Mouse (Mus musculus): ENCODE results near the gene Nfib.
"Not testable (repeated sequence)": the region's sequence is repeated elsewhere in the genome, so short reads cannot be mapped to it uniquely, and the experiment has no call there.

The Nfib gene

DNA sequence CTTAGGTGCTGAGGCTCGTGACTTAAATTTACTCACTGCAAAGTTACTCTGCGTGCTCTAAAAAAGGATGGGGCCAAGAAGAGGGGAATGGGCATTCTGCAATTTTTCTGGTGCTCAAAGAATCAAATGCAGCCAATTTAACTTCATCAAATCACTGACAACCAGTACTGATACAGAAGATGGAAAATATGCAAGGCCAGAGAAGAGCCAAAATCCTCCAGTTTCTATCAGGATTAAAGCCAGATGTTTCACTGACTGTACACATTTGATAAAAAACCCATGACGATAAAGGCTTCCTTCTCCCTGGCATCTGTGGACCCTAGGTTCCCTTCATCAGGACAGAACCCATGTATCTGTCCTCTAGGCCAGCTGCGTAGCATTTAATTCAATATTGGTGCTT, 433.5 kb downstream of the Nfib start:
- no peak for DNase-seq (ENCODE audit: extremely low spot score, low read depth, low spot score)

- no peak for DNase-seq (ENCODE audit: extremely low spot score, low read depth, low spot score)
Measured at GRCm38 (mm10) chr4:82271547-82271946, 434.0 kb downstream of the Nfib start.

GRCm38 (mm10) chr4:82267832-82268778, 437.4 kb downstream of the Nfib start:
- no peak for DNase-seq (ENCODE audit: extremely low spot score, low read depth, low spot score)

- DNase-seq (ENCODE audit: extremely low spot score, low read depth, low spot score): no peak
Measured at GRCm38 (mm10) chr4:82266066-82266619, 439.4 kb downstream of the Nfib start.

DNA sequence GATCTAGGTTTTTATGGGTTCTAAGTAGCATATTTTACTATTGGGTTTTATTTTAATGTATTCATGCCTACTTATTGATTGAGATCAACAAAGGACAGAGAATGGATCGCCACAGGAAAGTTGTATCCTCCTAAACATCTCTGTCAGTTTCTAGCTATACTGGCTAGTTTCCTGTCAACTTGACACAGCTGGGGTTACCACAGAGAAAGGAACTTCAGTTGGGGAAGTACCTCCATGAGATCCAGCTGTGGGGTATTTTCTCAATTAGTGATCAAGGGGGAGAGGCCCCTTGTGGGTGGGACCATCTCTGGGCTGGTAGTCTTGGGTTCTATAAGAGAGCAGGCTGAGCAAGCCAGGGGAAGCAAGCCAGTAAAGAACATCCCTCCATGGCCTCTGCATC, 447.0 kb downstream of the Nfib start:
- not testable (repeated sequence) for DNase-seq (ENCODE audit: extremely low spot score, low read depth, low spot score)

GRCm38 (mm10) chr4:82252054-82252453, 453.5 kb downstream of the Nfib start:
- DNase-seq (ENCODE audit: extremely low spot score, low read depth, low spot score): no peak

- no peak for DNase-seq (ENCODE audit: extremely low spot score, low read depth, low spot score)
Measured at GRCm38 (mm10) chr4:82250355-82250659, 455.2 kb downstream of the Nfib start.

DNA sequence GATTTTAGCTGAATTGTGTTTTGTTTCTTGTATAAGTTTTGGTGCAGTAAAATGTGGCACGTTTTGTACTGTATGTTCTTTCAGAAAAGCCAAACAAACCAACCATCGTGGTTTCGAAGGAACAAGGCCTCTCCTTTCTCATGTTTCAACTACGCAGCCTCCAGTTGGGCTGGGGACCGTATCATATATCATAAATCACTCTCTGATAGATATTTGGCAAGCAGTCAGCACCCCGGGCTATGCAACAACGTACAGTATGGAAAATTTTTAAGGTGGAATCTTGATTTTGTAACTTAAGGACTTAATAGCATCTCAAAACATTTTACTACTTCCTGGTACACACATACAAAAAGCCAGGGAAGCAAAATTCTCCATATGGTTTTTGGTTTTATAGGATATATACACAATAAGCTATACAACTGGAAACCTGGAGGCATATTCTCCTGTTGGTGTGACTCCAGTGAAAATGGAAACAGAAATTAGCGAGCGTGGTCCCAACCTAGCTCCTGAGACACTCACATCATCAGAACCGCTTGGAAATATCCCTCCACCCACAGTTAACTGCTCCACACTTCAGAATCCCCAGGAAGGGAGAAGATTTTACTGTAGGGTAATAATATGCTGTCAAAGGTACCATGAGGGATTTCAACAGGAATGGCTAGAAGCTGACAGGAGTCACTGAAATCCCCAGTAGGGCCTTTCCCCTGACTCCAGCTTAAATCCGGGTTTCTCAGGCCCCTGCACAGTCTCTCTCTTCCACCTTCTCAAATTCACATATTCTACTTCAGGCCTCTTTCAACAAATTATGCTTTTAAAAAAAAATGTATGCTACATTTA, 455.8 kb downstream of the Nfib start:
- no peak for DNase-seq (ENCODE audit: extremely low spot score, low read depth, low spot score)

GRCm38 (mm10) chr4:82248961-82249360, 456.6 kb downstream of the Nfib start:
- no peak for DNase-seq (ENCODE audit: extremely low spot score, low read depth, low spot score)

GRCm38 (mm10) chr4:82248031-82248430, 457.5 kb downstream of the Nfib start:
- no peak for DNase-seq (ENCODE audit: extremely low spot score, low read depth, low spot score)

DNA sequence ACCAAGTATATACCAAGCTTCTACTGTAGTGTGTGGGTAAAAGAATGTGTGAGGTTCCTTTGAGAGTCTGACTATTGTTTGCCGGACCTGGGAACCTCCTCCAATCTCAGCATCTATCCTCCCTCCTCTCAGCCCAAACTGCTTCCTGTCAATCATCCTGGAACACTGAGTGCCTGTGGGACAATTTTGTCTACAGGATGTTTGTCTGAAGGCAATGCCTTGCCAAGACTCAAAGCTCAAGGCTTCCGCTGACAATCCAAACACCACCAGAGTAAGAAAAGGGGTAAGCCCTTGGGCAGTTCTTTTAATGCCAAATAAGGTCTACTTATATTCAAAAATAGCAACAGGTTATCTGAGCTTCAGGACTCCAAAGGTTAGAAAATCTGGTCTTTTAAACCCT, 459.3 kb downstream of the Nfib start:
- DNase-seq (ENCODE audit: extremely low spot score, low read depth, low spot score): no peak

Data from hindlimb bud, embryonic 11.5 days (tissue).